Mouse (Mus musculus) B cell, adult 2 months (primary cell): Measurements from ENCODE around the gene Chn2.
A peak's percentile ranks its signal among the peaks of the same experiment; 100 is the strongest.

Experiments
- DNase-seq, 2 experiments: peaks; one replicate each; pipeline ENCODE4 v3.0.0; 2022

The Chn2 gene

GRCm38 (mm10) chr6:54120889-54121288 lies 81.5 kb downstream of the Chn2 start:
- no peak for DNase-seq

DNA sequence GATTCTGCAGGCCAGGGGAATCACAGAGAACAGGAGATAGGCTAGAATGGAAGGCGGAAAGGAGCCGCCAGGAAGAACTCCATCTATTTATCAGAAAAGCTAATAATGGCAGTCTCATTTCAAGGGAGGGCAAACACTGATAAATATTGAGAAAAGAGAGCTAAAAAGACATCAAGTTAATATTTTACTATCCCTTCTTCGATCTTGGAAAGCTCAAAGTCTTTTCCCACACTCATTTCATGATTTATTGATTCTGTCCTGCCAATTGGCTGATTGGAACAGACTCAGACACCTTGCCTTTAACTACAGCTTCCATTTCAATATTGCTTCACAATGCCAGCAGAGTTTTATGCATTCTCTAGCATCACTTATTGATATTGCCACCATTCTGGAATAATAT lies 85.2 kb downstream of the Chn2 start:
- DNase-seq: no peak

DNA sequence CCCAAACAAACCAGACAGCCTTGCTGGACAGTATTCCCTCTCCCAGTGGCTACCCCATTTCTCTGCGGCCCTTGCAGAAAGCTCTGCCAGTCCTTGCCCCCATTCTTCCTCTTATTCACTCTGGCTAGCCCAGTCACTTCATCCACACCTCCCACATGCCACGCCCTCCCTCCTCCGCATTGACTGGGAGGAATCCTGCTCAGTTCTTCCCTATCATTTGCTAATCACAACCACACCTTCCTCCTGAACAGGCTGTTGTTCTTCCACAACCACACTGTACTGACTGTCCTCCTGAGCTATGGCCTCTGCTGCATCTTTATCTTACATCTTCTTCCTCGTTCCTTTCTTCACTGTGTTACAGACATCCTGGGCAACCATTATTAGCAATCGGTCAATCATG lies 86.2 kb downstream of the Chn2 start:
- DNase-seq: no peak

- DNase-seq: no peak
Observed at GRCm38 (mm10) chr6:54126225-54126992, 87.1 kb downstream of the Chn2 start.

DNA sequence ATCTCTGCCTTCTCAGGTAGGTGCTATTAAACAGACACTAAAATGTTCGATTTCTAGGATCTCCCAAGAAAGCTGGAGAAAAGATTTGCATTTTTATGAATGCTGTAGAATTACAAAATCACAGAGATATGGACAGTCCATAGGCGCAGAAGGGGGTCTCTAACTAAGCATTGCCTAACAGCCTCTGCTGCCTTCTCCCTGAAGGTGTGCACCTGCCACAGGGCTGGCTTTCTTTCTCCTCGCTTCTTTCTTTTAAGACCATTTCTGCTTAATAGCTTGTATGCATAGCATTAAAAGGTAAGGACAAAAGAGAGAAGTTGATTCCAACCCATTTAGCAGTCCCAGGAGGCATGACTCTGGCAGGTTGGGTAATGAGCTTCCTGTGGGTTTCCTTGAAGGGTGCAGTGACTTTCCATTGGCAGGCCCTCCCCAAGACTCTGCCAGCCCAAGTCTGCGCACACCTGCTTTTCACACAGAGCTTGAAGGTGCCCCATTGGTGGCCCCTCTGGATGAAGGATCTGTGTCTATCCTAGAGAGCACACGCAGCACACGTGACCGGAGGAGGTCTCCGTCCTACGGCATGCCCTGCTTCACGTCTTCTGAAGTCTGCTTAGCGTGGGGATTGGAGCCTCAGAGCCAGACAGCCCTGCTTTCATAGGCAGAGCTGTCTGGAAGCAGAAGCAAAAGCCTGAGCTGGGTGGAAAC lies 87.8 kb downstream of the Chn2 start:
- DNase-seq: peak; percentile 37 to 51

GRCm38 (mm10) chr6:54128702-54129101 lies 89.3 kb downstream of the Chn2 start:
- no peak for DNase-seq

- DNase-seq: no peak
Observed at GRCm38 (mm10) chr6:54129570-54129969, 90.2 kb downstream of the Chn2 start.

DNA sequence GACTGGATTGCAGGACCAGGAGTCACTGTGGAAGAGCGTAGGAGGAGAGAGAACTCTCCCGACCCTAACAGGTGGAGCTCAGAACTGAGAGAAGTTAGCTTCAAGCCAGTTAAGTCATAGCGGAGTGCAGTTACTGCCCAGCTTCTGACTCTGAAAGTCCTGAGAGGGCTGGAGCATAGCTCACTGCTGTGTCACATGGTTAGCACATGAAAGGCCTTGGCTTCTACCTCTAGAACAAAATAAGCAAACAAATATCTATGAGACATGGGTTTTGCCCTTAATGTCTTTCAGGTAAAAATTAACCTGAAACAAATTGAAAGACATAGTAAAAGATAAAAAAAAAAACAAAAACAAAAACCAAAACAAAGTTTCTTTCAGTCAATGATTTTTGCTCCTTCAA lies 91.5 kb downstream of the Chn2 start:
- DNase-seq: no peak

DNA sequence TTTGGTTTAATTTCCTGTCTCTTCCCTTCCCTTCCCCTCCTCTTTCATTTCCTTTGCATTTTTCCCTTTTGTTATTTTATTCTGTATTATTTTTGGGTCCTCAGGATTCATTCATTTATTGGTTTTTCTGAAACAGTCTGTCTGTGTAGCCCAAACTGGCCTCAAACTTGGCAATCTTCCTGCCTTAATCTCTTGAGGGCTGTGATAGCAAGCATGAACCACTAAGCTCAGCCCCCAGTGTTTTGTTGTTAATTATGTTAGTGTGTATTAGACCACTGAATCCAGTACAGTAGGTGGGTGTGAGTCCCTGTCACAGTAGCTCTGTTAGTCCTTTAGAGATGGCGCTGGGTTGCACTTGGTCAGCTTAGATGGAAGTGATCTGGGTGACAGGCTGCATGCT lies 93.2 kb downstream of the Chn2 start:
- DNase-seq: no peak

GRCm38 (mm10) chr6:54133231-54133630 lies 93.9 kb downstream of the Chn2 start:
- DNase-seq: no peak

DNA sequence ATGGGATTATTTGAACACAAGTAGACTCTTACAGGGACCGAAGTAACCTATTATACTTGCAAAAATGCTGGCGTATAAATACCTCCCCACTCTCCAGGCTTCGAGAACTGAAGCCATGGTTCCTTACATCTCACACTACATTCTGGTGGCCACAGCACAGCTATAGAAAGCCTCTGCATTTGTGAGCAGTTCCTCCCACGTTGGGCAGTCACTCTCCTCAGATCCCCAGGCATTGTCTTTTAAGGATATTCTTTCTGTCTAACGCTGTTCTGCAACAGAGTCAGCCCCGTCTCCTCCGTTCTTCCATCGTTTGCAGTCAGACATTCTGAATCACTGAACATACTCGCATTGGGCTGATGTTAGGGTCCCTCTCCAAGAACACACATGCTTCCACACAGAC lies 98.8 kb downstream of the Chn2 start:
- DNase-seq: no peak

DNA sequence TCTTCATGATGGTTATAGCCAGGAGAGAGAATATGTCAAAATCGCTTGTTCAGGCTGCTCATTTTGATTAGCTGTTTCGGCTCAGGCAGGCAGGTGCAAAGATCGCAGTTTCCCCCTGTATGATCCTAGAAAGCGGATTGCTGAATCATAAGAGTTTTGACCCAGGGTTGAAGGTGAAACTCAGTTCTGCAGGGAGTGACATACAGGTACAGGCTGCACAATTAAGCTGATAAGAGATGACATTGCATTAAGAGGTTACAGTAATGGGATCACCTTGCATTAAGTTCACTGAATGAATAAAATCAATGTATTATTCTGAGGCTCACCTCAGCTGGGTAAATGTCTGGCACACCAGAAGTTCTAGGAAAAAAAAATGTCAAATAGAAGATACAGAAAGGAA lies 101.1 kb downstream of the Chn2 start:
- no peak for DNase-seq

- DNase-seq: no peak
Observed at GRCm38 (mm10) chr6:54141165-54141564, 101.8 kb downstream of the Chn2 start.

- DNase-seq: peak; percentile 43 to 50
Observed at GRCm38 (mm10) chr6:54142848-54143651, 103.7 kb downstream of the Chn2 start.

DNA sequence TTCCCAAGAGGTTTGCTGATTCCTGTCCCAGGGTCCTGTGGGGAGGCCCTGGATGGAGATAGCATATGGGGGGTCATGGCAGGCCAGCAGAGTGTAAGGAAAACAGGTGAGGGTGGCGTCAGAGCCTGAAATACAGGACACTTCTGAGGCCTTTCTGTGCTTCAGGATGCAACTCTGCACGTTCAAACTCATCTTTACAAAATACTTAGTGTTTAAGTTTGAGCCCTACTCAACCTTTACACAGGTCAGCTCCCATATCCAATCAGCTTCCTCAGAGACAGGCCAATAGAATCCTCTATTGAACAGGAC lies 104.3 kb downstream of the Chn2 start:
- DNase-seq: no peak

DNA sequence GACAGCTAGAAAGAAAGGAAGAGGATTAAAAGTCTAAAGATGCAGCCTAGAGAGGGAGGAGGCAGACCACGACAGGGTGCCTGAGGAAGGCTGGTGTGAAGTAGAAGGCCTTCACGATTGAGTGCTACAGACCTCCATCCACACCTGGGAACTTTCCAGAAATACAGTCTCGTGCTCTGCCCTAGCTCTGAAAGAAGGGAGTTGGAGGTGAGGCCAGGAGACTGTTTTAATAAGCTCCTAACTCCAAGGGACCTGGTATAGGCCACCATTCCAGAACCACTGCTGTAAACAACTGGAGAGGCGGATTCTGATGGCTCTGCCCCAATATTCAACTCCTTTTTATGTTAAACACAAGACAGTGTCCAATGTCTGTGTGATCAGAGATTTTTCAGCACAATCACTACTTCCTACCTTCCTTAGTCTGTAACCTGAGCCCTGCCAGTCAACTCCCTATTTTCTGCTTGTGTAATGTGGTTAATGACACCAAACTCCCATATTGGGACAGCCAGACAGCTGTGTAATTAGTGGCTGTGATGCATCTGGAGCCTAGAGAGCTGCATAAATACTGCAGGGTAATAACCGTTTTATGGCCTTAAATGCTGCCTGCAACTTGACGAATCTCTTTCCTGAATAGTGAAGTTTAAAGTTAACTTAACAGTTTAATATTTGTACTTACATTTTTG lies 109.6 kb downstream of the Chn2 start:
- no peak for DNase-seq

GRCm38 (mm10) chr6:54150821-54151220 lies 111.5 kb downstream of the Chn2 start:
- DNase-seq: no peak

GRCm38 (mm10) chr6:54151443-54152241 lies 112.3 kb downstream of the Chn2 start:
- no peak for DNase-seq

DNA sequence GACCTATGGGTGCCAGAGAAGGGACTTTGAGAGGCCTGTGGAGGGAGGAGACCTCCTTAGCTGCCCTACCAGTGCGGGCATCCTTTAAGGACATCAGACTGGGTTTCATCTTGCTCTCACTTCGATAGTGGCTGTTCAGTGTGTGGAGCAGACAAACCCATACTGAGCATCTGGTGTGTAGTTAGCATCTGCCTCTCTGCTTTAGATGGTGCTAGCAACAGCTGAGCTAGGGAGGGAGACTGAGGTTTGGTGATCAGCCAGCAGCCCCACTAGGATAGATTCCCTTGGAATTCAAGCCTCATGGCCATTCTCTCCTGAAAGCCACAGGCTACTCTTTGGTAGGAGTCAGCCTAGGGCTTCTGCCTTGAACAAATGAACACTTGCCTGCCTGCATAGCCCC lies 117.7 kb downstream of the Chn2 start:
- DNase-seq: no peak

GRCm38 (mm10) chr6:54158317-54158716 lies 119.0 kb downstream of the Chn2 start:
- DNase-seq: no peak

GRCm38 (mm10) chr6:54160677-54161076 lies 121.3 kb downstream of the Chn2 start:
- no peak for DNase-seq

DNA sequence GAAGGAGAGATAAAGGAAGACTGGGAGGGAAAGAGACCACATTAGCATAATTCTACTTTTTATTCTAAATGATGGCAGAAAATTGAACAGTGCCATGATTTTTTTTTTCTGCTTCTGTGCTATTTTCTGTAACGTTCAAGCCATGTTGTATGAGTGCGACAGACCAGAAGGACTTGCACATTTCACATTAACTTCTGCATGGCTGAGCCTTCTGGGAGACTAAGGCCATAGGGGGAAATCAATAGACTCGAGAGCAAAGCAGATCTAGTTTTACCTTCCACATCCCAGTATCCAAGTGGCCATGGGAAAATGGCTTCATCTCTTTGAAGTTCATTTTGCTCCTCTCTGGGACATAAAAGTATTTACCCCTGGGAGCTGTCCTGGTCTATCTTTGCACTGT lies 121.9 kb downstream of the Chn2 start:
- no peak for DNase-seq
